25 mouse cellular contexts compared by ENCODE assay signal in the genomic region with DNA sequence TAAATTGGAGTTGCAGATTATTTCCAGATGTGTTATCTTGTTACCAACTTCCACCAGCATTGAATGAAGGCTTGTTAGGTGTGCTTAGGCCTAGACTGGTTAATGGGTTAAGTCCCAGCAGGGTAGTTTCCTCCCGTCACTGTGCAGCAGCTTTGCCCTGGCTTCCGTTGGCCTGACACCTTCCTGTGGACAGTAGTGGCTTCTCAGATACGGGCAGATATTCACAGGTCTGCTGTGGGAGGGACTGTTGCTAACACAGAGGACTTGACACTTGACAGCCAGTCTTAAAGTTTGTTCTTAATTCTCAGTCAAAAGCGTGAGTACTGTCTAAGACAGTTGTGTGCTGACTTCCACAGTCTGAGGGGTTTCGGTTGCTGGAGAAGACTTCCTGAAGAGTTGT. TPM values are rescaled to one million over a fixed set of nuclear protein-coding genes. Genes with fewer than 3 reads are reported as not detected.
A peak's percentile ranks its signal among the peaks of the same experiment; 100 is the strongest.
DNase-seq lines count a peak whose midpoint lies in the region; ATAC-seq lines count a peak whose summit lies in the region.
"Had no signal": no experiment of that assay in that cellular context is flagged by ENCODE, and none has a peak within 500 bp of the region (broad histone marks: within the 10 kb centered on the region; RNA-seq: fewer than 3 reads in every experiment).

No protein-coding gene starts in this region.

- no peak overlapping the region for H3K9ac ChIP-seq in liver, embryonic 12.5 days
- no peak overlapping the region for H3K9ac ChIP-seq in midbrain, embryonic 16.5 days (ENCODE audit: low read depth, low read length)
- H3K9ac ChIP-seq: embryonic facial prominence, embryonic 15.5 days; heart, embryonic 15.5 days; hindbrain, embryonic 14.5 days had no signal

- 35% methylated on average over 5 of the region's 5 CpGs for WGBS in liver, embryonic 12.5 days (ENCODE audit: insufficient replicate concordance)
- 47% methylated on average over 5 of the region's 5 CpGs for WGBS in embryonic facial prominence, embryonic 10.5 days
- WGBS in midbrain, embryonic 16.5 days, result 85% methylated on average over 5 of the region's 5 CpGs

- H3K9me3 ChIP-seq in liver, embryonic 12.5 days (replicated peaks), result no peaks in the 10 kb centered on the region
- H3K9me3 ChIP-seq in embryonic facial prominence, embryonic 10.5 days, result 0 out of 2 replicates have a peak, but pooled peaks cover 5% of the 10 kb centered on the region
- no peaks in the 10 kb centered on the region; the same call in 1 of the 2 replicates for H3K9me3 ChIP-seq in midbrain, embryonic 16.5 days (replicated peaks; ENCODE audit: control insufficient read depth, low read length, poor library complexity, severe bottlenecking)
- H3K9me3 ChIP-seq: embryonic facial prominence, embryonic 15.5 days; heart, embryonic 15.5 days had no signal

- 0 out of 2 replicates have a peak, but pooled peaks have one; percentile 30 for ATAC-seq in liver, embryonic 12.5 days
- ATAC-seq in megakaryocyte progenitor cell, adult 5-6 weeks (replicated peaks; ENCODE audit: poor library complexity), result peak; percentile 23; the same call in 1 of the 2 replicates
- ATAC-seq in midbrain, embryonic 16.5 days, result no peak
- ATAC-seq: forebrain, embryonic 14.5 days had no signal

- no peak overlapping the region for H3K27ac ChIP-seq in liver, embryonic 12.5 days
- no peak overlapping the region for H3K27ac ChIP-seq in embryonic facial prominence, embryonic 10.5 days (replicated peaks)
- H3K27ac ChIP-seq in midbrain, embryonic 16.5 days (ENCODE audit: low read length), result no peak overlapping the region
- H3K27ac ChIP-seq: embryonic facial prominence, embryonic 15.5 days; heart, adult 2 months; heart, embryonic 15.5 days; hindbrain, embryonic 14.5 days; kidney, postnatal 0 days; left cerebral cortex, adult 2 months; stomach, postnatal 0 days had no signal

- peaks cover 5% of the 10 kb centered on the region; the same call in 1 of the 2 replicates for H3K36me3 ChIP-seq in liver, embryonic 12.5 days
- peaks cover 7% of the 10 kb centered on the region for H3K36me3 ChIP-seq in embryonic facial prominence, embryonic 10.5 days (replicated peaks)
- 0 out of 2 replicates have a peak, but pooled peaks cover 2% of the 10 kb centered on the region for H3K36me3 ChIP-seq in midbrain, embryonic 16.5 days (ENCODE audit: control insufficient read depth, insufficient read depth, low read length)

- peaks cover 20% of the 10 kb centered on the region for H3K4me1 ChIP-seq in liver, embryonic 12.5 days
- H3K4me1 ChIP-seq in embryonic facial prominence, embryonic 10.5 days, result peaks cover 58% of the 10 kb centered on the region
- H3K4me1 ChIP-seq in midbrain, embryonic 16.5 days (ENCODE audit: control insufficient read depth, insufficient read depth, low read length), result no peaks in the 10 kb centered on the region

- no peak for DNase-seq in liver
- peak; percentile 24 for DNase-seq in embryonic facial prominence, embryonic 10.5 days (ENCODE audit: low spot score)
- no peak for DNase-seq in gastrocnemius, adult 8-10 months (ENCODE audit: low spot score in 2 of 2)
- no peak for DNase-seq in right cerebral cortex, adult 2 months (ENCODE audit: low spot score in 2 of 2)
- DNase-seq: adrenal gland, postnatal 14 days; cerebellum, adult 8-10 months; gastrocnemius, postnatal 10 days; heart, adult 2 months; heart, postnatal 36 days; kidney, adult 2 months; lung, adult 2 months; lung, postnatal 14 days; right cerebral cortex, postnatal 14 days; thymus, adult 2 months had no signal

- H3K4me2 ChIP-seq in liver, embryonic 12.5 days, result no peak overlapping the region
- no peak overlapping the region for H3K4me2 ChIP-seq in midbrain, embryonic 16.5 days (ENCODE audit: low read length)
- H3K4me2 ChIP-seq: embryonic facial prominence, embryonic 15.5 days; heart, embryonic 15.5 days; hindbrain, embryonic 14.5 days had no signal

- no peak overlapping the region for H3K4me3 ChIP-seq in liver, embryonic 12.5 days
- no peak overlapping the region for H3K4me3 ChIP-seq in embryonic facial prominence, embryonic 10.5 days
- H3K4me3 ChIP-seq in midbrain, embryonic 16.5 days (ENCODE audit: low read depth, low read length), result no peak overlapping the region
- H3K4me3 ChIP-seq: embryonic facial prominence, embryonic 15.5 days; heart, adult 2 months; heart, embryonic 15.5 days; left cerebral cortex, adult 2 months; megakaryocyte, embryonic 14.5 days had no signal

- H3K27me3 ChIP-seq in liver, embryonic 12.5 days (replicated peaks), result no peaks in the 10 kb centered on the region
- no peaks in the 10 kb centered on the region for H3K27me3 ChIP-seq in embryonic facial prominence, embryonic 10.5 days (replicated peaks; ENCODE audit: low read depth, poor library complexity, severe bottlenecking)
- H3K27me3 ChIP-seq in midbrain, embryonic 16.5 days (ENCODE audit: control insufficient read depth, insufficient read depth, low read depth, low read length), result no peaks in the 10 kb centered on the region
- H3K27me3 ChIP-seq: embryonic facial prominence, embryonic 15.5 days; heart, embryonic 15.5 days; megakaryocyte, embryonic 14.5 days had no signal

RNA-seq across cellular contexts. Expression of a gene that starts 45.8 kb away (rescaled TPM):
- polyA plus RNA-seq in liver, embryonic 12.5 days (2016; fragmentation: Nextera tagmentation; extraction: Ambion mirVana), result 10.6 and 11.2 TPM in 2 replicates
- polyA plus RNA-seq in embryonic facial prominence, embryonic 10.5 days (2016; fragmentation: Nextera tagmentation; extraction: Ambion mirVana), result 34.0 and 36.5 TPM in 2 replicates
- total RNA-seq in megakaryocyte progenitor cell, adult 5-6 weeks (2015), result 20.8 and 29.9 TPM in 2 replicates
- total RNA-seq in megakaryocyte progenitor cell, adult 5-6 weeks (2017), result 26.9 and 28.3 TPM in 2 replicates
- polyA plus RNA-seq in midbrain, embryonic 16.5 days (2015; fragmentation: Nextera tagmentation; extraction: Ambion mirVana), result 11.2 and 13.5 TPM in 2 replicates
- total RNA-seq in gastrocnemius, adult 8-10 months (2022), result 1 to 10 TPM; 6.1 to 9.7 (median 7.3) TPM
